Mouse (Mus musculus): ENCODE measurements at regions not wholly inside any gene's neighbourhood (a gene's known extent, or its start where the extent isn't known, plus 50 kb on each side); places are given as distances from the start of the nearest gene placed in this dataset.
"Not testable (repeated sequence)": the region's sequence is repeated elsewhere in the genome, so short reads cannot be mapped to it uniquely, and the experiment has no call there.

DNA sequence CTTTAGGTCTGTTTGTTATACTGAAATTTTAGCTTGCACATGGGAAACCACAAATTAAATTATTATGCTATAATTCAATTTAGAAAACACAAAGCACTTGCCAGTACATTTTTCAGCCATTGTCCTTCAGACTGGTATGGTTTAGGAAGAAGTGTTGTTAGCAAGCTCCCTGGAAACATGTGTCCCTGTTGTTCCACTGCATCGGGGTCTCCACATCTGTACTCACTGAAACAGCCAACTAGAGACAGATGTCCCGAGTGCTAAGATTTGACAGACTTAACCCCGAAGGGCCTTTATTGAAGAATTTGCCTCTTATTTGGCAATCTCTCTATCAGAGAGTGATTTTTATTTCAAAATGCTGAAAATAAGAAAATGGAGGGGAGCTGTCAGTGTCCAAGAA lies 362.6 kb downstream of the Rfpl4b start:
- DNase-seq (ENCODE audit: low spot score in 2 of 2) = no peak

DNA sequence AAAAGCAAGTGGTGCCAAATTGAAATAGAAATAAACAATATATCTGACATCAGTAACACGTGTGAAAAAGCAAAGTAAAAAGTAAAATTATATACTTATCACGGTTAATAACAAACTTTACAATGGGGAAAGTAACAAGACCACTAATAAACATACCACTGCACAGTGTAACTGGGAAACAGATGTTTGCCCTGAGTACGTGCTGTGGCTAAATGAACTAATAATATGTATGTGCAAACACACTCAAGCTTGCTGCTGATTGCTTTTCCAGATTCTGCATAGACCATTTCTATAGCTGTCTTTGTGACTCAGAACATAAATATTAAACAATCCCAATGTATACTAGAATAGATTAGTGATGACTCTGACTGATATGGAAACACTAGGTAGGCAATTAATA lies 363.2 kb downstream of the Rfpl4b start:
- DNase-seq (ENCODE audit: low spot score in 2 of 2) = no peak

DNA sequence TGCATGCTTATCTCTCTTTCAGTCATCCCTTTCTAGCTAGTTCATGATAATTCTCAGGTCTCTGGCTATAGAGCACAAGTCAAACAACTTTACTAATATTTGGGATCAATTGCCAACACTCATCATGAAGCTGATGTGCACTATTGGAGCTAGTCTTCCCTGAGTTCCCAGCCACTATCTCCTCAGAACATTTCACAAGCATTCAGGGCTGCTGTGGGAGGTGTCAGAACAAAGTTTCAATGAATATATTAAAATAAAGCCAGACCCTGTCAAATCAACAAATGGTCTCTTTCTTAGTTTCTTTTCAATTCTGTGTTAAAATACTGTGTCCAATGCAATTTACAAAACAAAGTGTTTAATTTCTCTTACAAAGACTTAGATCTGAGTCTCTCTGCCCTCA lies 364.8 kb downstream of the Rfpl4b start:
- no peak for DNase-seq (ENCODE audit: low spot score in 2 of 2)

DNA sequence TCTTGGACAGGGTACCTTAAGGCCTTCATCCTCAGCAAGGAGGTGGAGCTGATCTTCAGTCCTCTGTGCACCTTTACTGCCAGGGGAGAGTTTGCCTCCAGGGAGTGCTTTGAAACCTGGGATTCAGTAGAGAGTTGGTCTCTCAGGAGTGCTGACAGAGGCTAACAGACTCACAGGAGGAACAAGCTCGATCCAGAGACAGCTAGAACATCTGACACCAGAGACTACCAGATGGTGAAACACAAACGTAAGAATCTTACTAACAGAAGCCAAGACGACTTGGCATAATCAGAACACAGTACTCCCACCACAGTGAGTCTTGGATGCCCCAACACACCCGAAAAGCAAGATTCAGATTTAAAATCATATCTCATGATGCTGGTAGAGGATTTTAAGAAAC lies 372.3 kb downstream of the Rfpl4b start:
- no peak for DNase-seq (ENCODE audit: low spot score in 2 of 2)

DNA sequence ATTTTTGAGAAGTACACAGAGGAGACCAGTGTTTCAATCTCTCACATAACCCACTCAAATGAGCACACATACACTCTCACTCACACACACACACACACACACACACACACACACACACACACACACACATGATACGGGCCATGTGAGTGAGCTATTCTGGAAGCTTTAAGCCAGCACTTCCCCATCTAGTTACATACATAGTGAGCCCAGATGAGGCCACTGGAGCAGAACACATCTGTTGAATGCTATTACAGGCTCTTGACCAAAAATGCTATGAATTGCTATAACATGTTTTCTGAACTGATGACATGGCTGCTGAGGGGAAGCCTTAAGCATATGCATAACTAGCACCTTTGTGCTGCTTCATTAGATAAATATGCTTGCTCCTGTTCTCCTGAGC lies 373.9 kb downstream of the Rfpl4b start:
- no peak for DNase-seq (ENCODE audit: low spot score in 2 of 2)

DNA sequence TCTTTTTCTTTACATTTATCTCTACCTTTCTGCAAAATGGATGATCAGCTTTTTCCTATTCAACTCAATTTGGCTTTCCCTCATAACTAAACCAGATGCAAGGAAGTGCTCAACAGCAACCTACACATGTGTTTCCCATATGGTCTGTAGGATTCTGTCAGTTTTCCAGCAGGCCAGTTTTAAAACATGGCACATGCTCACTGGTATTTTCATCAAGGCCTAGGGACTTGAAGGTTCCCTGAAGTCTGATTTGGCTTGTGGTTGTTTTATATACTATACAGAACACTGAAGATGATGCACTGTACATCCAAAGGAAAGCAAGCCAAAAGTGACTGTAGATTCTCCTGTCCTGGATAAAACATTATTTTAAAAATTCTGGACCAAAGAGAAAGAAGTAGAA lies 374.3 kb downstream of the Rfpl4b start:
- no peak for DNase-seq (ENCODE audit: low spot score in 2 of 2)

DNA sequence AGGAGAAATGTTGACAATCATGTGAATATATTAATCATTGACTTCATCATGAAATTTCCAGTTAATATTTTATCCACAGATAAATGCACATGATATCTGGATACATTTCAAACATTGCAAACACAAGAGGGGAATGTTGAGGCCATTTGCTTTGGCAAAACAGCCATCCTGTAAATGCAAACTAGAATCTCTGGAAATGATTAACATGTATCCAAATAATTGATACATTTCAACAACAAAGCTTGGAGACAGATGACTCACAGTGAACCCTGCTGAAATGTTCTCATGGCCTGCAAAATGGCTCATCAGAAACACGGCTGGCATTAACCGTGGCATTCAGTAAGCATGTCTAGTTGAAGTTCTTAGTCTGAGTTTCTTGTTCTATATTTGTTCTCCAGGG lies 382.3 kb downstream of the Rfpl4b start:
- DNase-seq (ENCODE audit: low spot score in 2 of 2) = no peak

DNA sequence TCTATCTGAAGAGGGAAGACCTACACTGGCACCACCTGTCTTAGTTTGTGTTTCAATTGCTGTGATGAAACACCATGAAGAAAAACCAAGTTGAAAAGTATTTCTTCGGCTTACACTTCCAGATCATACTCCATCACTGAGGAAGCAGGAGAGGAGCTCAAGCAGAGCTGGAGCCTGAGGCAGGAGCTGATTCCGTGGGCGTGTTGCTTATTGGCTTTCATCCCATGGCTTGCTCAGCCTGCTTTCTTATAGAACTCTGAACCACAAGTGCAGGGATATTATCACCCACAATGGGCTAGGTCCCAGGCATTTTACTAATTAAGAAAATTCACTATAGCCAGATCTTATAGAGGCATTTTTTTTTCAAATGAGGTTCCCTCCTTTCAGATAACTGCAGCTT lies 384.7 kb downstream of the Rfpl4b start:
- DNase-seq (ENCODE audit: low spot score in 2 of 2) = no peak

DNA sequence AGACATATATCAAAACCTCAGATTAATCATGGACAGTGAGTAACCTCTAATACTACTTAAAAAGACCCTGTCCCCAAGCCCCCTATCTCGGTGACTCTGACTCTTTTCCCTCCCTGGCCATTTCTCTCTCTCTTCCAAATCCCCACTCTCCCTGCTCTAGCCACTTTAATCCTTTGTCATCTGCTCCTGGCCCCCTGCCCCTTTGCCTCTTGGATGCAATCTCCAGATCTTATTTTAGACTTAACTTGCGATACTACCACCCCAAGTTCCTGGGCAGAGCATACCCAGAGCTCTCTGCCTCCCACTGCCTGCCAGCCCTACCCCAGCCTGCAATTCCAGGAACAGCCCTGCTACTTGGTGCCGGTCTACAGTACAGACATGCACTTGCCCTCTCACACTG lies 400.0 kb downstream of the Rfpl4b start:
- no peak for DNase-seq (ENCODE audit: low spot score in 2 of 2)

DNA sequence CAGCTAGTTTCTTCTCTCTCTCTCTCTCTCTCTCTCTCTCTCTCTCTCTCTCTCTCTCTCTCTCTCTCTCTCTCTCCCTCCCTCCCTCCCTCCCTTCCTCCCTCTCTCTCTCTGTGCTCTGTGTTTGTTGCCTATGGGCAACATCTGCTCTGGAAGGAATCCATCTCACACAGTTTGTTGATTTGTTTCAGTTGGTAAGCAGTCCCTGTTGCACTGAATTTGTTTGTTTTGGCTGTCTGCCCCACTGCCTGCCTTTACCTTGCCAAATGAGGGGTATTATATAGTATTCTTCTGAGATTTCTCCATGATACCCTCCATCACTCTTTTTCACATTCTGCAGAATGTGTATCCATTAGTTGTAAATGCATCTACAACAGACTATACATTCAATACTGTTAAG lies 401.8 kb downstream of the Rfpl4b start:
- DNase-seq (ENCODE audit: low spot score in 2 of 2) = no peak

DNA sequence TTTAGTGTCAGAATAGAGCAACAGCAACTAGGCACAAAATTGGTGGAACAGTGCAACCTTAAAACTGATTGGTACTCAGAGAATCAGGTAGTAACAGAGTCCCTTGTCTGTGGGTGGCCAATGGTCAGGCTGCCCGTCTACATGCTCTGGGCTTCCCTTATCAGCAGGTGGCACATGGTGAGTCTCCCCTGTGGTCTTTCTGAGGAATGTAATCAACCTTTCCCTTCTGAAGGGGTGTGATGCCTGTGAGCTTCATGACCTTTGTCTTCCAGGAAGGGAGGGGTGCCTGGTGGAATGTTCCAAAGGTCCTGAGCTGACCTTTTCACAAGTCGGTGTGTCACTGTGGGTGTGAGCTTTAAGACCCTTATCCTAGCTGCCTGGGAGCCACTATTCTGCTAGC lies 438.4 kb downstream of the Rfpl4b start:
- DNase-seq (ENCODE audit: low spot score in 2 of 2) = no peak

DNA sequence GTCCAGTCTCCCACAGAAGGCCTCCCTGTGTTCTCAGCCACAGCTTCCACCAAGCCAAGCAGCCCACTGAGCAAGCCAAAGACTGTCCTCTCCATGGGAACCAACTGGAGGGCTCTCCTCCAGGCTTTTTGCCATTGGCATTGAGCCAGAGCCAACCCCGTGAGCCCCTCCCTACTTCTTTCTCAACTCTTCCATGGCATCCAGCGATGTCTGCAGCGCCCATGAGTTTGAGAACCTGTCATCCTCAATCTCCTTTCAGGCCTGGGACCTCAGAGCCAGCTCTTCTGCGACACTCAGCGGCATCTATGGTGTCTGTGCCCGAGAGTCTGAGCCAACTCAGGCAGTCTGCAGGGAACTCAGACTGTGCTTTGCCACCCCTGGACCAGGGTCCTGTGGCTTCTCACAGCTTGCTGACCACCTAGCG lies 439.7 kb downstream of the Rfpl4b start:
- DNase-seq (ENCODE audit: low spot score in 2 of 2) = no peak

DNA sequence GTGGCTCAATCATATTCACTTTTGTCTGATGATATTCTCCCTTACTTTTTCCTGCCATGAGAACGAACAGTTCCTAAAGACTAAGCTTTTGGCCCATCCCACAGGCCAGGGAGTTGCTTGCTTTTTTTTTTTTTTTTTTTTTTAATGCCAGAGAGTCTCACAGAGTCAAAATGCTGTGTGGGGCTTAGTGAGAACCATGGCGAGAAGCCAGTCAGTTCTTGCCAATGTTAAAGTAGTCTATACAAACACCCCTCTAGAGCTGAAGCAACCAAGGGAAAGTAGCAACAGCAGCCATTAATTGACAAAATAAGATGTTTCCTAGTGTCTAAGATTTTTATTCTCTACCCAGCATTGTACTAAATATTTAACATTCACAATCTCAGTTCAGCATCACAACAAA lies 441.2 kb downstream of the Rfpl4b start:
- DNase-seq (ENCODE audit: low spot score in 2 of 2) = no peak

DNA sequence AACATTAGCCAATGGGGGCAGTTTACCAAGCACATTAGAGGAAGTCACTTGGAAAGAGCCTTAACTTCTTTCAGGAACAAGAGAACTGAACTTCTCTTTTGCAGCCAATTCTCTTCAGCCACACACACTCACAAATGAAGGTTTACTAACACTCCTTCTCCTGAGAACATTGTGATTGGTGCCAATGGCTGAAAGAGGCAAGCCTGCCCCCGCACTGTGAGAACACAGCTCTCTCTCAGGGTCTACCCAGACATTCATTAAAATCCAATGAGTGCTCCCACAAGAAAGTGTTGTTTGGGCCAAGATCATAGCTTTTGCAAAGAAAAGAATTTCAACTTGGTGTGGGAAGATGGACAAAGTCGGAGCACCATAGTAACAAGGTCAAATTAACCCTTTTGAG lies 454.8 kb downstream of the Rfpl4b start:
- DNase-seq (ENCODE audit: low spot score in 2 of 2) = no peak

DNA sequence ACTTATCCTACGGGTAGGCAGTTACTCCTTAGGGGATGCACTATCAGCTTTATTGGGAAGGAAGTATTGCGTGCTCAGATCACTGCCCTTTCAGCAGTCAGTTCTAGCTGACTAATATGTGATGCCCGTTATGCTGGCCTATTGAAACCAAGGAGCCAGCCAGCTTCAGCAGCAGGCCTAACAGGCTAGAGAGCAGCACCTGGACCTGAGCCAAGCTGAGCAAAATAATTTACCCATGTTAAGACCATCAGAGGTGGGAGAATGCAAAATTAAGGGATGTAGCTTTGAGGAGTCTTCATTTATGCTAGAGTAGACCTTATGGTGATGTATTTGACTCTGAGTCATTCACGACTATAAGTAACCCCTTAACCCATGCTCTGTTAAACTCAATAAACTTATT lies 456.7 kb downstream of the Rfpl4b start:
- no peak for DNase-seq (ENCODE audit: low spot score in 2 of 2)

DNA sequence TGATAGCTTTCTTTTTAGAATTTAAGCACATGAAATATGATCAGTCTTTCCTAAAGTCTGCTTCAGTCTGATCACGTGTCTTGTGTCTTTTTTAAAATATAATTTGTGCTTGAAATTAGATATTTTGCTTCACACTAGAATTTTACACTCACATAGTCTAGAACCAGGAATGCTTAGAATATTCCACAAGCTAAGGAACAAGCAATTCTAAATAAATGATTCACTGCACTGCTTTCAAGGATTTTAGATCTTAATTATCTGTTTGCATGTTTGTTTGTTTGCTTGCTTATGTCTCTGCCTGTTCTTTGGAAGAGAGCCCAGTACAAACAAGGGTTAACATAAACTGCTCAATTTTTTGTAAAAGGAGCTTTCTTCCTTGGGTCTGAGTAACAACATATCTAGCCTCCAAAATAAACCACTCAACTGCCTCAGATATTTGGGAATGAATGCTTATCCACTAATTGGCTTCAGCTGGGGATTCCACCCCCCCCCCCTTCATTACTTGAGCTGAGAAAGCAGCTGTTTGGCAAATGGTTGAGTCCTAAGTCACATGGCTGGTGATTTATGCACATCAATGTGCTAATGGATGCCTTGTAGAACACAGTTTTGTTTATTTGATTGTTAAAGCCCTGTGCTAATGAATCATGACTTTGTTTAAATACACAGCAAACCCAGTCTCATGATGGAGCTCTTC lies 463.9 kb downstream of the Rfpl4b start:
- no peak for DNase-seq (ENCODE audit: low spot score in 2 of 2)

DNA sequence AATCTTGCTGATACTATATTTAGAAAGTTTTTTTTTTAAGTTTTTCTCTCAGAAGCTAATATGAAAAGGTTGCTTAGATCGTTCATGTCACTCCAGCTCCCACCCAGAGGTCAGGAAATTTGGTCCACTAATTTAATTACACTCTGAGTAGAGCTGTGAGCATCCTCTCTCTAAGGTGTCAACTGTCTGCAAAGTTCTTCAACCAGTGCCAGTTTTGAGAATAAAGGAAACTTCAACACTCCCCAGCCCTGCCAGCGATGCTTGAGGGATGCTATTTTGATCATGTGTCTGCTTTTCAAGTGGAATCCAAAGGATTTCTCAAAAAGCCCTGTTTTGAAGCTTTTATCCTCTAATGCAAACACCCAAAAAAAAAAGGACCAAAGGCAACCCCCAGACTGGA lies 467.6 kb downstream of the Rfpl4b start:
- DNase-seq (ENCODE audit: low spot score in 2 of 2) = no peak

DNA sequence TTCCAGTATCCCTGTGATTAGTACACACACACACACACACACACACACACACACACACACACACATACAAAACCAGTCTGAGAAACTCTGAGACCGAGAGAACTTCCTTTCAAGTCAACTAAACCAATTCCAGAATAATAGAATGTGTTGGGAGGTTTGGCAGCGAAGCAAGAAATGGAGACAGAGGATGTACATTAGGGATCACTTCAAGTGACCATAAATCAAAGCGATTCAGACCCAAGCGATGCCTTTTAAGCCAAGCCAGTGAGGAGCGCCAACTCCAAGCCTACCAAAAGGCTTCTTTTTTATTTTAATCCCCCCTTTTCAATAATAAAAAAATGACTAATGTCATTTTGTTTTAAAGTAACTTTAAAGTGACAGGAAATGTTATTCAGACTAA lies 468.1 kb downstream of the Rfpl4b start:
- DNase-seq (ENCODE audit: low spot score in 2 of 2) = no peak

DNA sequence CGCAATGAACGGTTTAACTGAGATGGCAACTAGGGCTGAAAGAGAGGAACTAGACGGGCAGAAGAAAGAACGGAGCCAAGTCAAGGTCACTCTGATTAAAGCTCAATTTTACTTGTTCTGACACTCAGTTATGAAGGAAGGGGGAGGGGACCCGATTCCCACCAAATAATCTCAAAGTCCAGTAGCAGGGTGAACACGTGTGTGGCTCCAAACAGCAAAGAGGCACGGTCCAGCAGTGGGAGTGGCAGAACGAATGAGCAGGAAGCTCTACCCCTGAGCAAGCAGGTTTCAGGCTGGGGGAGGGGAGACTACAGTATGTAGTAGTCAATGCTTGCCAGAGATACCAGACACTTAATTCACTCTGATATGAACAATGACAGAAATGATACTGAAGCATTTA lies 474.6 kb downstream of the Rfpl4b start:
- not testable (repeated sequence) for DNase-seq (ENCODE audit: low spot score in 2 of 2)

DNA sequence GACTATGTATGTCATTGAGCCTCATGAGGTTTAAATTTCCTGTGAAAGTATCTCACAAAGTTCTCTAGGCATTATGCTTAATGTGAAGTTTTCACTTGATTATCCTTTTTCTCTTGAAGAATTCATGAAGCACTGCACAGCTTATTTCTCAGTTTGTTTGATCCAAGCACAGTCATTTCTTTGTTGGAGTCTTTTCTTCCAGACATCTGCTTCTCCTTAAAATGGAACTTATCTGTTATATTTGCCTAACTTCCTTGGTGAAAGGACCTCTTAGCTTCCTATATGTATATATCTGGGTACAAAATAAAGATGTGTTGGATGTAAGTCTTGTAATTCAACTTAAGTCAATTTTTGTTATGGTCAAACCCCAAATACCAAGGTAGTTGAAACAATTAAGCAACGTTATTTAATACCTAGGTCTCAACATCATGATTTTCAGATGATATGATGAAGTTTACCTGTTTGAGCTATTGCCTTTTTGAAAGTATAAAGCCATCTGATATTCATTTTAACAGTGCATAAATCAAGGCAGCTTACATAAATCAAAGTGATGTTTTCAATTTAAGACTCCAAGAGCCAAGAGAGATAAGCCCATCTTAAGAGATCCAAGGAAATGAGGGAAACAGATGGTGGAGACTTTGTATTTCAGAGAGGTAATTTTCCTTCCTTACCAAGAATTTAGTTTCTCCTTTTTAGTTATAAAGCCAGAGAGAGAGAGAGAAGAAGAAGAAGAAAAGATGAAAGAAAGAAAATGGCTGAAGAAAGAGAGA lies 481.0 kb downstream of the Rfpl4b start:
- DNase-seq (ENCODE audit: low spot score in 2 of 2) = no peak

DNA sequence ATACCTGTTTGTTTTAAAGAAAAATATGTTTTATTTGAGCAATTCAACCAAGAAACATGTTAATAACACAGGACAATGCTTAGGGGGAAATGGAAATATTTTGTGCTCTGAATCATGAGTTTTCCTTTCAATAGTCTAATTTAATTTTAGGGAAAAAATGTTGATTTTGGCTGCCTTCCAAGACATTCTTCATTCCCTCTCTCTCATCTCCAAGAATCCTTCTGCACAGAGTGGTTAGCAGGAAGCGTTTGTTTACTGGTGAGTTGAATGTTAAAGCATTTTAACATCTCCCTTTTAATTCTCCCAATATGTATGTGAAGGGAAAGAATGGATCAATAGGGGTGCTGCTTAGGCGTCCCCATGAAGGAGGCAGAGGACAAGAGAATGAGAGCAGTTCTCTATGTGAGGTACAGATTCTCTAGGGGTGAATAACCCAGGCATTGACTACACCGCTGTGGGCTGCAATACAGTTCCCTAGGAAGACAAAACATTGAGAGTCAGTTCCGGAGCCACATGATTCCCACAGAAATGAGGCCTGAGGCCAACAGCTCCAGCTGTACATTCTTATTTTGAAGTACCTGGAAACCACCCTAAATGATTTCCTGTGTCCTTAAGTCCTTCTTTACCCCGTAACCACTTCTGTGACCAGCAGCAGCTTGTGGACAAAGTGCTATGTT lies 512.7 kb downstream of the Rfpl4b start:
- DNase-seq (ENCODE audit: low spot score in 2 of 2) = no peak

DNA sequence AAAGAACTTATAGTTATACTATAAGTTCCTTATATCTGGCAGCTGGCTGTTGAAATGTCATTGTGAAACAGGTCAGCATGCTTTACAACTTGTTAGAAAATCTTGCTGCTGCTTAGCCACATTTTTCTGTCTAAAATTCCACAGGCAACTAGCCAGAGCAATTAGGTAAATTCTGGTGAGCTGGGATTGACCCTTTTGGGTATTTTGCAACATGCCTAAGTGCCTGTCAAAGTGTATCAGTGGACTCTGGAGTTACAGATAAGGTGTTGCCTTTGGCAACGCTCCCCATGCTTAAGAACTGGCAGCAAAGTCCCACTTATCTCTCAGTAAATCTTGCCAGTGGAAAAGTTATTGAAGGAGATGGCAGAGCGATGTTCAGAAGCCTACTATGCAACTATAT lies 525.9 kb downstream of the Rfpl4b start:
- no peak for DNase-seq (ENCODE audit: low spot score in 2 of 2)

DNA sequence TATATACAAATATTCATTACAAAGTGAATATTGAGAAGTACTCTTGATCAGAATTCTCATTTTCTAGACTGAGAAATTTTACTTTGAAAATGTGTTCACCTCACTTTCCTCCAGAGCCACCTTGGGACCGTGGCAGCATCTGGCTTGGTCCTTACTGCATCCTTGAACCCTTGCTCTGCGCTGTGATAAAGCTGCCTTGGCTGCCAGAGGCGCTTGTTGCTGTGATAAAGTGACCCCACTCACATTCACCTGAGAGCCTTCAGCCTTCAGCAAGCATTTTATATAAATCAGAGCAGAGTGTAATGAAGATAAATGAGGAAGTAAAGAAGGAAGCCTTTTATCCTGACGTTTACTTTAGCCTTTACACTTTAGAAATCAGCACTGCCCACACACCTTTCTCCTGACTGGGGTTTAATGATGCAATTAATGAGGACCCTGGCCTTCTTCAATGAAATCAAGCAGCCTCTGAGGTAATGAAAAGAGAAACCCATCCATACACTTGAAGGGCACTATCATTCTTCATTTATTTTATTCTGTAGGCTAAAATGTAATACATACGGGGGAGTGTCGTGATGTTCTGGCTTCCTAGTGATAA lies 532.8 kb downstream of the Rfpl4b start:
- DNase-seq (ENCODE audit: low spot score in 2 of 2) = no peak
